Mouse (Mus musculus) megakaryocyte-erythroid progenitor cell, adult 5 weeks (primary cell): ENCODE results near the gene Fam47c. TPM values are rescaled to one million over a fixed set of nuclear protein-coding genes. Genes with fewer than 3 reads are reported as not detected.

Experiments
- polyA plus RNA-seq: library from polyadenylated mRNA; stranded (reverse); fragments of >175 nt; gene quantifications from 2 replicates; pipeline ENCODE4 v1.2.3, GENCODE M21; 2012

Fam47c gene
- polyA plus RNA-seq, result not detected in 2 replicates

DNA sequence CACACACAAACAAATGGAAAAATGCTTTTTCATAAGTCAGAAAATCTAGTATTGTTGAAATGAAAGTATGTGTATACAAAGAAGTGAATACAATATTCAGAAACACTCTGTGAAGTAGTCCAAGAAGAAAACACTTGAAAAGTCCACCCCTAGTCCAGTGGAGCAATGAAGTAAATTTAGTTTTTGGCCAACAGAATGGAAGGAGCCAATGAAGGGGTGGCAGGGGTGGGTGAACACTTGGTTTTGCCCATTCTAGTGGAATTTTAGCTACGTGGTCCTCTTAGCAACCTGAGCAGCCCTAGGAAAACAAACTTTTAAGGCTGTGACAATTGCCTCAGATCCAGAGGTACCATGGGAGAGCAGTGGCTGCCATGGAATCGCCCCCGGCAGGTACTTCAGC lies at the start of gene Fam47c:
Gene Fam47c (plus strand): TSS at position 301 of the 400 bp plus-strand sequence.

Other genes starting within 250 kb of the Fam47c start
- gene Prrg1, start 153.9 kb upstream of the Fam47c start, polyA plus RNA-seq, result 0.14 and 0.38 TPM in 2 replicates